Mouse (Mus musculus) ES-Bruce4 (cell line): ENCODE measurements around the gene Phldb2.

Experiments used
- CTCF ChIP-seq: IDR thresholded peaks from one replicate; pipeline ENCODE4 v1.8.1; 2011; ENCODE audit warnings: low read depth, low read length
- POLR2A ChIP-seq: IDR thresholded peaks from one replicate; pipeline ENCODE4 v1.8.1; 2011; ENCODE audit warnings: low read length; ENCODE audit not compliant: insufficient read depth

GRCm38 (mm10) chr16:45966604-45967003, 13.2 kb upstream of the Phldb2 start:
- no peak for TF ChIP-seq POLR2A
- TF ChIP-seq CTCF, result no peak
